Mouse (Mus musculus): ENCODE data around the gene Nrxn3.

Nrxn3 gene

DNA sequence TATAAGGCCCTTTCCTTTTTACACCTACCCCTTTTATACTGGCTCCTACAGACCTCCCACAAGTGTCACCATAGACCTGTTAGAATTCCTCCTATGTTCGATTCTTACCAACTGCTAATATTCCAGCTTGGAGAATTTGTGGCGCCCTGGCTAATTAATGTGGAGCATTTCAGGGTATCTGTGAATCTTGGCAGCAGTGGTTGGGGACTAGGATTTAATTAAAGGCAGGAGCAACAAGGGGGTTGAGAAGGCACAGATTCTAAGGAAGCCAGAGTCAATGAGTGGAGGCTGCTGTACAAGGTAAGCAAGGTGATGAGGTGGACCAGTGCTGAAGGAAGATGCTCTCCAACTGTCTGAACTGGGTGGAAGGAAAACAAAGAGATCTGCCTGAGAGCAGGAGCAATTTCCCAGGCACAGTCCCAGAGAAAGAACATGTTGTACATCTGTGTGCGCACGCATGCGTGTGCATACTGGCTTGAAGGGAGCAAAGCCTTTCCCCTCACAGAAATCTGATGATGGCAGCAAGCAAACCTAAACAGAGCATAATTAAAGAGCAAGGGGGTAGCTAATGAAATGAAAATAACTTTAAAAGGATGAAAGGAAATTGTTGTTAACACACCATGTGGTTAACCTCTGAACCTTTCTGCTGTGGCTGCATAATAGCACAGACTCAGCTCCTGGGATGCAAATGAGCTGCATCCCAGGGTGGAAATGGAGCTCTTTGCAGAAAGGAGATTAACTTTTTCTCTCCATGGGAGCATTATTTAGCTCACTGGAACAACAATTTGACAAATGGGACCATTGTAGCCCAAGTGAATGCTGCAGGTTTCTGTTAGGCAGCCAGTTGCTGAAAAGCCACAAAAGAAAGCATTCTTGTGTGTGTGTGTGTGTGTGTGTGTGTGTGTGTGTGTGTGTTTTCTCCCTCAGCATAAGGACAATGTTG is 1409.5 kb downstream of the Nrxn3 start:
- DNase-seq (ENCODE audit: low spot score), result no peak

DNA sequence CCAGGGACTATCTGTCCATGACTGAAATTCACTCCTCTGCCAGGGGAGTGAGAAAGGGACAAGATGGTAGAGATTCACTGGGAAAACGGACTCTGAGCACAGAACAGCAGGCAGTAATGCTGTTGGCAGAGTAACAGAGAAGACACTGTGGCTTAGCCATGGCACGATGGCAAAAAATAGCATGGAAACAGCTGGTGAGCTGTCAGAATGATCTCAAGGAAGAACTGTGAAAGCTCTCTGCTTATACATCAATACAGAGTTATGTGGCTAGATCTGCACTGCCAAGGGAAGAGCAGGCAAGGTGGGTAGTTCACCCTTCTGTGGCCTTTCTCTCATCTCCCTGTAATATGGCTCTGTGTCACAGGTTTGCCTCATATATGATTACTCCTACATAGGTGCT is 1419.3 kb downstream of the Nrxn3 start:
- DNase-seq (ENCODE audit: low spot score), result no peak

DNA sequence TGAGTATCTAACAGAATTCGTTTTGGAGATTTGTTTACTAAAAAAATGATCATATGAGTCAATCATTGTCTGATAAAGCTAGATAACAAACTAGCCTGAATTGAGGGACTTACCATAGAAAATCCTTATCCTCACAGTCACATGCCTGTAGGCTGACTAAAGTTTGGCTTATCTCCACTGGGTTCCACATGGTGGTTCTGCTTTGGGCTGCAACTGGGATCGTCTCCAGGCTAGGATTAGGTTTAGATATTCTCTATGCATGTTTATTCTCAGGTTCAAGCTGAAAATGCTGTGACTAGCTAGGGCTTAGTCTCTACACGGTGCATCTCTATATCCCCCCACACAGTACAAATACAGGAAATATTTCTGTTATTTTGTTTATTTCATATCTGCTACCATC is 1421.6 kb downstream of the Nrxn3 start:
- DNase-seq (ENCODE audit: low spot score), result no peak

DNA sequence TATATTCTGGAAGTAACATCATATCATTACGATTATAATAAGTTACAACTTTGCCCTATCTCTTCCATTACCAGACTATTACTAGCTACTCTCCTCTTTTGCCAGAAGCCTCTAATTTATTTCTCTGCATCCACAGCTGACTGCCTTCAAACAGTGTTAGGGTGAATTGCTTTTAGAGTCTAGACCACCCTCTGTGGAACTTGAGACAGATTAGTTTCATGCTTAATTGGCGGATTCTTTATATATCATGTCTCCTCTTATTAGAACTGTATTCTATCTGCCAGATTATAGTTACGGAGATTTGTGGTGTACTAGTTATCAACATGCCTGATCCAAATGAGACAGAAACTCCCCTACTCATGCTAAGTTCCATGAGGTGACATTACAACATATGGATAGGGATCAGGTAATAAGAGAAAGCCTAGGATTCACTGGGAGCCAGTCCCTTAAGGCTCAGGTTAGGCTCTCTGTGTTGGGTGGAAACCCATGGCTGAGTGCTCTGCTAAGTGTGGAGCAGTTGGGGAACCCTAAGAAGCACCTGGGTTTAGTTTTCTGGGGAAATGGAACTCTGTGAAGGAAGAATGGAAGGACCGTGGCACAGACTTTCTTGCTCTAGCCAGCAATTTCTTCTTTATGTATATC is 1435.6 kb downstream of the Nrxn3 start:
- DNase-seq (ENCODE audit: low spot score), result no peak

DNA sequence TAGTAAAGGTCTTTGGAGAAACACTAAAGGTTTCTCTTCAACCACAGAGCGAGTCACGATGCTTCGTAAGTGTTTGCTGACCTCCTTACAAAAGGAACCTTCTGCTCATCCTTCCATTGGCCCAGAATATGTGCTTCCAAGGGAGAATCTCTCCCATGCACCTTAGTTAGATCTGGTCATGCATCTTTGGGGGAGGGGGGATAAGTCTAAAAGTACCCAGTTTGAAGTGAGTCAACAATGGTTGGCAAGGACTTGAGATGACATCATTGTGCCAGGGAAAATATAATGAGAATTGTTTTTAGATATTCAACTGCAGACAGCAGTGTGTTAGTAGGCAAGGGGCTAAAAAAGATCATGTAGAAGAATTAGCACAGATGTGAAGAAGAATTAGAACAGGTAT is 1437.2 kb downstream of the Nrxn3 start:
- no peak for DNase-seq (ENCODE audit: low spot score)

DNA sequence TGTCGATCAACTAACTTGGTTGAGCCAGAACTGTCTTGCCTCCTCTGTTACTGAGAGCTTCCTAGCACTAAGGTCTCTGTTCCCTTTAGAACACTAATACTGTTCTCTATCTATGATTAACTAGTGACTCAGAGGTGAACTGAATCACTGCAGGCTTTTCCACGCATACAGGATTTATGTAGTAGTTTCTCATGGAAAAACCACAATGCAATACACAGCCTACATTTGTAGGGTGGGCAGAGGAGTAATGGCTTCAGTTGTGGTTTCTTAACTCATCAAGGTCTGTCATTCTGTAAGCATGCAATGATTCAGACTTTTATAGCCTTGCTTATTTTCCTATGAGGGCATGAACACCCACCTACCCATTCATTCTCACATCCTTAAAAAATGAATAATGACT is 1443.4 kb downstream of the Nrxn3 start:
- no peak for DNase-seq (ENCODE audit: low spot score)

DNA sequence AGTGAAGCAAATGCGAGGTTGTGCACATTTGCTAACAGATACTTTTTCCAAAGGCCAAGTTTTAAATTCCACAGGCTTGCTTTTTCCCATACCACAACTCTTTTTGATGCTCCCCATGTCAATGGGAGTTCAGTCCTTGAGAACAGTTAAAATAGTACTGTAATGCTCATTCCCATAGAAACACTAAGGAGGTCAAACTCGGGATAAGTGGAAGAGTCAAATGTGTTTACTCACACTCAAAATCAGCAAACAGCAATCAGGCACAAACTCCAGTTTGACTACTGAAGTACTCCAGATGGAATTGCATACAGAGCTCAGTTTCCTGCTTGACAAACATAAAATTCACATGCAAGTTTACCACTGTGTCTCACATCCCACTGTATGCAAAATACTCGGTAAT is 1458.9 kb downstream of the Nrxn3 start:
- DNase-seq (ENCODE audit: low spot score), result no peak

DNA sequence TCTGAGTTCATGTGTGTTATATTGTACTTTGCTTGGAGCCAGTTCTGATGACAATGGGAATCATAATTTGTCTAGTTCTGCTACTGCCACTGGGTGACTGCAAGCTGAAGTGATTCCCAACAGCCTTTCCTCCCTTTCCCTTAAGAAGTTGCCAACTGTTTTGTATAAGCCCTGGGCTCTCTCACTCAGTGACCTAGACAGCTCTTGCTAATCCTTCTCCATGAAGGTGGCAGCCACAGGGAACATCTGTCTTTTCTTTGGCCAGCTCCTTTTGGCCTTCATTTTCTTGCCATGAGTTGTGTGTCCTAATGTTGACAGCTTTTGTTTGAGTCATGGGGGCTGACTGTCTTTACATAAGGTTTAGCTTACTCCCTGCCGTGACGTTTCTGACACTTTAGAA is 1460.3 kb downstream of the Nrxn3 start:
- no peak for DNase-seq (ENCODE audit: low spot score)

DNA sequence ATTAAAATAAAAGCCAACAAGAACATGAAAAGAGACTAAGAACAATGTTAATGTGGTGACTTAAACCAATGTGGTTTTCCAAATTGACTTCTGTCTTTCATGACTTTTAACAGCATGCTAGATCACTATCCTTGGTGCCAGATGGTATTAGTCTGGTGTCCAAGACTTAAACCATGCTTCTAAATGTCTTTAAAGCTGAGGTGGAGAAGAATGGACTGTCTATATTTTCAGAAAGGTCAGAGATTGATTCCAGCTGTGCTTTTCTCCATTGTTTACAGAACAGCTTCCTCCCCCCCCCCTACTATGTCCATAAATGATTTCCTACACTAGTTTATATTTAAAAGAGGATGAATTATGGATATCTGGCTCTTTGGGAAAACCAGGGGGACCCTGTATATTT is 1473.5 kb downstream of the Nrxn3 start:
- no peak for DNase-seq (ENCODE audit: low spot score)

DNA sequence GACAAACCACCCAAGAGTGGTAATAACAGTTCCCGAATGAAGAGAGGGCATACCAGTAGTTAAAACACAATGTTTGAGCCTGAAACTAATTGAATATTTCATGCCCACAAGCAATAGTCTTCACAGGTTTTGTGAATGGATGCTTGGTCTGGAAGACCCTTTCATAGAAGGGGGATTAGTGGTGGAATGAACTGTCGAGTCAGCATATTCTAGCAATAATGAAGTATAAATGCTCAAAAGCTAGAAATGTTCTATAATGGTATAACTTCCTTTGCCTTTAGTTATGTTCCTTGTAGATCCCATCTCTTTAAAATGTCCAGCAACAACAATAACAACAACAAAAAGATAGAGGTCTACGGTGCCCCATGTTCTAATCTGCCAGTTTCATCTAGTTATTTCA is 1475.3 kb downstream of the Nrxn3 start:
- DNase-seq (ENCODE audit: low spot score), result no peak

DNA sequence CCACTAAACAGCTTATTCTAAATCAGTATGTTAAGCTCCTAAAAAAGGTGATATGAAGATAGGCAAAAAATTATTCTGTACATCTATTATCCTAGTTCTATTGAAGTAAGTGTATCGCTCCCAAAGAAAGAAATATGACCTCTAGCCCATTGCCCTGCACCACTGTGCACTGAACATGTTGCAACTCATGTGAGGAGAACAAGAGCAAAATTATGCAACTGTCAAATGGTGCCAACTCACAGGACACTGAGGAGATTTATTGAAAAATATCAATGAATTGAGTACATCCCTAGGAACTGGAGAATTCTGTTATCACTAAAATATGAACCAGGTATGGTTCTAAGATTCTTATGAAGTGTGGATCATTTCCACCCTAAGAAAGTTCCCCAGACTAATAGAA is 1479.8 kb downstream of the Nrxn3 start:
- DNase-seq (ENCODE audit: low spot score), result no peak

DNA sequence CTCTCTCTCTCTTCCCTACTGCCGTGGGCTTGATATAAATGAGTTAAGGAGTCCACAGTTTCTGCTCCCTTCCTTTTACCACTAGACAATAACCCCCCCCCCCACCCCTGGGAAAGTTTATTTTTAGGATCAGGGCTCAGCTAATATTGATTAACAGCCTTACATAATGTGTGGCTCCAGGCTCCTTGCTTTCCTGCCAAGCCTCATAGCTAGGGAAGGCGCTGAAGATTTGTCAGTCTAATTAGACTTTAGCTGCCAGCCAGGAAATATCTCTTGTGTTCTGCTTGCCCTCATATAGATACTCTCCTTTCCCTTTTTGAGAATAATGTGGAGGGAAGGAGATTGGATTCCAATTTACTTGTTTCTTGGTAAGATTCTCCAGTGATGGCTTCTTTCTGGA is 1488.7 kb downstream of the Nrxn3 start:
- DNase-seq (ENCODE audit: low spot score), result no peak

DNA sequence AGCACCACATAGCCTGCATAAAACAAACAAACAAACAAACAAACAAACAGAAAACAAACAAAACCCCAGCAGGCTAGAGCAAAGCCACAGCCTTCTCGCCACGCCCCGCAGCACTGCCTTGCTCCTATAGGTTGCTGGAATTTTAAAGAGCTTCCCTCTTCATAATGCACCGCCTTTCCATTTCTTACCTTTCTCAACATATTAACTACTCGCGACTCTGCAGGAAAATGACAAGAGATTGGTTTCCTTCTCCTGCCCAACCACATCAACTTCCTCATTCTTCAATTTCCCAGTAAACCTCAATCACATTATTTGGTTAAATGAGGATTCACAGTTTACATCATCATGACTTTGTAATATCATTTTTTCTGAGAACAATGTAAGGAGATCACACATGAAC is 1494.4 kb downstream of the Nrxn3 start:
- DNase-seq (ENCODE audit: low spot score), result no peak

DNA sequence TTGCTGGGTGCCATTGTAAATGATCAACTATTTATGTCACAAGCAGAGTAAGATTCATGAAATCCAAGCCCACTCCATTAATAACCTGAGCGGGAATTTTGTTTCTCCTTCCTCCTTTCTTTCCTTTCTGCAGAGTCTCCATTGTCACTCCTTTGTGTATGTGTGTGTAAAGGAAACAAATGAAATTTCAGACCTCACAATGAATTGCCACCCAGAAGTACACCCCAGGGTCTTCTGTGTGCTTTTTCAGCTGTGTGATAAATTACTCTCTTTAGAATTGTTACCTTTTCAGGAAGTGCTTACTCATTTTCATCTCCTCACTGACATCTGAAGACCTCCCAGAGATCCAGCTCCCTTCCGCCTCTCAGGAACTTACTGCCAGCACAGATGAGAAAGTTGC is 1506.4 kb downstream of the Nrxn3 start:
- no peak for DNase-seq (ENCODE audit: low spot score)

DNA sequence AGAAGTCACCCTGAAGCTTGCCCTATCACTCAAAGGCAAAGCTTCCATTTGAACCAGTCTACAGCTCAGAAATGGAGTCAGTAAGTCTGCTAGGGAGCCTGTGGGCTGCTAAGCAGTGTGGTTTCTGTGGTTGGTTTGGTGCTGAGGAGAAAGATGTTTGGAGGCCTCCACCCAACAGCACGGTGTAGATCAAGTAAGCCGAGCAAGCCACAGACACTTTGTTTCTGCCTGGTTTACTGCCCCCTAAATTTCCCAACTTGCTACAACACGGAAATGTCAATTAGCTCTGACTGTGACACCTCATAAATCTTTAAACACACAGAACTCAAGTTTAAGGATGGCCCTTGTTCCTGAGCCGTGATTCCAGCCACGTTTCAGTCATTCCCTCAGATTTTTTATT is 1513.4 kb downstream of the Nrxn3 start:
- DNase-seq (ENCODE audit: low spot score), result no peak

DNA sequence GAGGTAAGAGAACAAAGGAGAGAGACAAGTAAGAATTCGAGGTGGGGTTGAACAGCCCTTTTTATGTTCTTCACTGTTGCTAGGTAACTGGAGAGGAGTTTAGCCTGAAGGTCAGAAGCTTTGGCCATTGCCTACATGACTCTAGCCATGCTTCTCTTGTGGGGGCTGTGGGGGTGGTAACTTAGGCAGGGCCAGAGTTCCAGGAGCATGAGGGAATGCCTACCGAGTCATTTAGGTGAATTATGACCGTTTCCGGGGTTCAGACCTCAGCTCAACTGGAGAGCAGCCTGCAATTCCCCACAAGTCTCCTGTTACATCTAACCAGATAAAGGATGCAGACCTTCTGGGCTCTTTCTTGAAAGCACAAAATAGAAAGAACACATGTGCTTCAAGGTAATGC is 1537.6 kb downstream of the Nrxn3 start:
- no peak for DNase-seq (ENCODE audit: low spot score)

DNA sequence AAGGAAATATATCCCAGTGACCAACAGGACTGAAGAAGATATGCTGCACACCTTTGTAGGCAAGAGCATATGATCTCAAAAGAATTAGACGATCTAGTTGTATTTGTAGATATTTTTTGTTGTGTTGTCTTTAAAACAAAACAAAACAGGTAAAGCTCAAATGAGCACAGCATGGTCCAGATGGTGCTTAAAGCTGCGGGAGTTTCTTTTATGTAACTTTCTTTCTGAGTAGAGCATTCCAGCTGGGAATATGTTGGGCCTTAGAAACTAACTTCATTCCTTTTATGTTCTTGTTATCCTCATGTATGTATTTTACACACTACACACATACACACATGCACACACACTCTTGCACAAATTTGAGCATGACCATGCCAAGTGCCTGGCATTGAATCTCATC is 1545.4 kb downstream of the Nrxn3 start:
- no peak for DNase-seq (ENCODE audit: low spot score)

DNA sequence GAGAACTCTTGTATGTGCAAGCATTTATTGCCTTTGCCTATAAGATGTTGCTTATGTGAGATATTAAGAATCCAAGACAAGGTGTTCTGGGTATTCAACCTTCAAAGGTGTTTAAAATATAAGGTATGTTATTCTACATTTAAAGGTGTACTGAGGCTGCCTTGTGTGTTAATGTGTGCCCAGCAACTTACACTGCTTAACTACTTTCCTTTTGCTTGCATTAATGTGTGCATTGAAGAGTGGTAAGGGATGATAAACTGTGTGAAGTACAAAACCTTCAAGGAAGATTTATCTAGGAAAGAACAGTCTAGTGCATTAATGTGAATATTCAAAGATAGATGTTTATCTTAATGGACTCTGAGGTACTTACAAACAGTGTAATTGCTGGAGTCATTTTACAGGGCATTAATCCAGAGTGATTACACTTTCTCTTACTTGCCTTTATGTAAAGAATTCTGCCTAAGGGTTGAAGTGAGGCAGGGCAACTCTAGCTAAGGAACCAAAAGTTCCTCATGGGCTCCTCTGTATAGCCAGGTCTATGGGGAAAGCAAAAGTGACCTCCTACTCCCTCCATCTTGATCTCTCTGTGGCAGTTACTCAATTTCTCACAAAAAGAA is 1548.2 kb downstream of the Nrxn3 start:
- DNase-seq (ENCODE audit: low spot score), result no peak

DNA sequence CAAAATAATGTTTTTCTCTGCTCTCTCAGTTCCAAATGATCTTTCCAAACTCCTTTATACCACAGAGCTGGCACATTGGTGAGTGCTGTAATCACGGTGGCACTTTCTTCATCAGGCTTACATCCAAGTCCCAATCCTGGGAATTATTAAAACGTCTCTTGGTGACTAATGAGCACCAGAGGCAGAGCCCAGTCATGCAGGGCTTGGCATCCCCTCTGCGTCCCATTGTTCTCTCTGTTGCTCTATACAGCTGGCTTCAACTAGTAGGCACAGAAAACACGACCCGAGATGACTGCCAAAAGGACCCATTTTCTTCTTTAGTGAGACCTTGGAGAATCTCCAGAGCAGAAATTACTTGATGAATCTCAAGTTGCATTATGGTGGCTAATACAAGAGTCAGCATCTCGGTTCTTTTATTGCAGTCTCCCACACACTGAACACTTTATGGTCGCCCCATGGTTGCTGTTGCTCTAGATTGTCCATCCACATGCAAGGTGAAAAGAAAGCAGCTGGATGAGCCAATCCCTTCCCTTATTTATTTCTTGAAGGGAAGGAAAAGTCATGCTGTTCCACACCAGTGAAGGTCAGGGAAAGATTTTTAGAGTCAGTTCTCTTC is 1552.1 kb downstream of the Nrxn3 start:
- DNase-seq (ENCODE audit: low spot score), result no peak

DNA sequence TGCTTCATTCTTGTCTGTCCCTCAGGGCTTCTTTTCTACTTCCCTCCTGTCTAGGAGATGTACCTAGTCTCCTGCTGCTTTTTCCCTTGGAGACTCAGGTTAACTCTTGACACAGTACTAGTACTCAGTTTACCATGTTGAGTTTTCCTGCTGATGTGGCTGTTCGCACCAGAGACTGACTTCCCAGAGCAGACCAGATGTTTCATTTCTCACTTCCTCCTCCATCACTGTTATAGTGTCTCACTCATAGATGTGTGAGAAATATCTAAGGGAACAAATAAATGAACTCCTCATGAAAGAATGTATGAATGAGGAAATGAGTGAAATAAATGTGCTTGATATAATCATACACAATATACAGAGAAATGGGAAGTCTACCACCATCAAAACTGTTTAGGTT is 1558.6 kb downstream of the Nrxn3 start:
- DNase-seq (ENCODE audit: low spot score), result no peak

DNA sequence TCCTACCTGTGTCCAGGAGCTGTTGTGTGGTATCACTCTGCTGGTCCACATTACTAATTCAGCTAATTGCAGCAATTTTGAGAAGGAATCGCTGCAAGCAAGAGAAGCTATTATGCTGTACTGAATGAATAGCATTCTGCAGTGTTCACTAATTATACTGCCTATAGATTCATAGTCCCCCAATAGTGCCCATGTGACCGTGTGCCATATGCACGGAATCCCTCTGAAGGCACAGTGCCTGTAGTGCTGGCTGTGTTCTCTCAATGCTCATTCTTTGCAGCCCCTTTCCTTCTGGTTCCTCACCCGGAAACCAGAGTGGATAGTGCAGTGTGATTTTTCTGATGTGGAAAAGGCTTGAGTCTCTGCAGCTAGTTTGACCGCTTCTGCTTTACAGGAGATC is 1560.3 kb downstream of the Nrxn3 start:
- no peak for DNase-seq (ENCODE audit: low spot score)

DNA sequence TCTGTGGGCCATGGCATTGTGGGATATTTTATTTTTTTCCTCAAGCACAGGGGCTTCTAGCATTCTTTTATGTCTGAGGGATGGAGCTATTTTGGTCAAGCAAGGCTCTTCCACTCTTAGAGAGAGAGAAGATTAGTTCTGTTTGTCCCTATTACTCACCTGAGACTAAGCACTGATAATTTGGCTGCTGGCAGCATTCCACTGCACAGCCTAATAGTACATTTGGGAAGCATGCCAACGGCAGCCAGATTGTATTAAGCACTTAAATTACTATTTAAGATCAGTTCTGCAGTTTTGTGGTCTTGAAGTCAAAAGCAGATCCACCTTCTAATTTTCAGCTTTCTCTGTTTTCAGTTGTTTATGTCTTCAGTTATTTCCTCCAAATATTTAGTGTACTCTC is 1580.0 kb downstream of the Nrxn3 start:
- no peak for DNase-seq (ENCODE audit: low spot score)

DNA sequence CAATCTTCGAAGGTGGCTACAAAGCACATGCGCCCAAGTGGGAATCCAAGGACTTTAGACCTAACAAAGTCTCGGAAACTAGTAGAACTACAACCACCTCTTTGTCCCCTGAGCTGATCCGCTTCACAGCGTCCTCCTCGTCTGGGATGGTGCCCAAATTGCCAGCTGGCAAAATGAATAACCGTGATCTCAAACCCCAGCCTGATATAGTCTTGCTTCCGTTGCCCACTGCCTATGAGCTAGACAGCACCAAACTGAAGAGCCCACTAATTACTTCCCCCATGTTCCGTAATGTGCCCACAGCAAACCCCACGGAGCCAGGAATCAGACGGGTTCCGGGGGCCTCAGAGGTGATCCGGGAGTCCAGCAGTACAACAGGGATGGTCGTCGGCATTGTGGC is 1609.1 kb downstream of the Nrxn3 start:
- no peak for DNase-seq (ENCODE audit: low spot score)

All from T-cell, adult 2 months (primary cell).